Mouse (Mus musculus) right cerebral cortex, postnatal 14 days (tissue): ENCODE results near the gene Srsf9.
A peak's percentile ranks its signal among the peaks of the same experiment; 100 is the strongest.
"Not testable (repeated sequence)": the region's sequence is repeated elsewhere in the genome, so short reads cannot be mapped to it uniquely, and the experiment has no call there.

ENCODE experiments used
- DNase-seq: peaks from one replicate; pipeline ENCODE4 v3.0.0; 2022

The Srsf9 gene

GRCm38 (mm10) chr5:115326875-115327609, at the start of gene Srsf9:
TSS of gene Srsf9 (plus strand) at chr5:115327177.
- DNase-seq, result peak; percentile 93

GRCm38 (mm10) chr5:115278053-115278452, 48.9 kb upstream of the Srsf9 start:
- DNase-seq, result no peak

- no peak for DNase-seq
Observed at GRCm38 (mm10) chr5:115278785-115279184, 48.2 kb upstream of the Srsf9 start.

- DNase-seq, result peak; percentile 90
Observed at GRCm38 (mm10) chr5:115279226-115280049, 47.5 kb upstream of the Srsf9 start, which contains the start of gene Coq5. TSS of gene Coq5 (plus strand) at chr5:115279666.

DNA sequence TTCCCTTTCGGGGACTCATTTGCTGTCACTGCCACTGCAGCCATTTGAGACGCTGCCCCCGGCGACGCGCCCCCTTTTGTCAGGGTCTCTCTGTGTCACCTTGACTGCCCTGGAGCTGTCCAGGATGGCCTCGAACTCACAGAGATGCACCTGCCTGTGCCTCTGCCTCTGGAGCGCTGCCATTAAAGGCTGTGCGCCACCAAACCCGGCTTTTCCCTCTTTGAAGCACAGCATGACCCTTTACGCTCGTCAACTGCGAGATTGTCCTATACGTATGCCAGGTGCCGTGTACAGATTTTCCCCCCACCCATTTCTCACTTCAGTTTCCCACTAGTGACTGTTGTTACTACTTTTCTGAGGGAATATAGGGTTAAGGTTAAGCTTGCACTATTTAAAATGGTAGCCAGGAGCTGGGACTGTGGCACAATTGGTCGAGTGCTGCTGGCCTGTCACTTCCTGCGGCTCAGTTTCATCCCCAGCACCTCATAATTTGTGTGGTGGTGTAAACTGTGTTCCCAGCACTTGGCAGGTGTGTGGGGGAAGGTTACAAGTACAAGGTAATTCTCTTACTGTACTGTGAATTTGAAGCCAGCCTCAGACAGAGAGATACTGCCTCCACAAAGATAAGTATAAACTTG, 46.8 kb upstream of the Srsf9 start:
- DNase-seq, result no peak

- no peak for DNase-seq
Observed at GRCm38 (mm10) chr5:115284735-115285134, 42.2 kb upstream of the Srsf9 start.

- DNase-seq, result no peak
Observed at GRCm38 (mm10) chr5:115294173-115294572, 32.8 kb upstream of the Srsf9 start.

GRCm38 (mm10) chr5:115296347-115296746, 30.6 kb upstream of the Srsf9 start:
- DNase-seq, result no peak

GRCm38 (mm10) chr5:115300035-115300744, 26.8 kb upstream of the Srsf9 start:
- peak; percentile 65 for DNase-seq

DNA sequence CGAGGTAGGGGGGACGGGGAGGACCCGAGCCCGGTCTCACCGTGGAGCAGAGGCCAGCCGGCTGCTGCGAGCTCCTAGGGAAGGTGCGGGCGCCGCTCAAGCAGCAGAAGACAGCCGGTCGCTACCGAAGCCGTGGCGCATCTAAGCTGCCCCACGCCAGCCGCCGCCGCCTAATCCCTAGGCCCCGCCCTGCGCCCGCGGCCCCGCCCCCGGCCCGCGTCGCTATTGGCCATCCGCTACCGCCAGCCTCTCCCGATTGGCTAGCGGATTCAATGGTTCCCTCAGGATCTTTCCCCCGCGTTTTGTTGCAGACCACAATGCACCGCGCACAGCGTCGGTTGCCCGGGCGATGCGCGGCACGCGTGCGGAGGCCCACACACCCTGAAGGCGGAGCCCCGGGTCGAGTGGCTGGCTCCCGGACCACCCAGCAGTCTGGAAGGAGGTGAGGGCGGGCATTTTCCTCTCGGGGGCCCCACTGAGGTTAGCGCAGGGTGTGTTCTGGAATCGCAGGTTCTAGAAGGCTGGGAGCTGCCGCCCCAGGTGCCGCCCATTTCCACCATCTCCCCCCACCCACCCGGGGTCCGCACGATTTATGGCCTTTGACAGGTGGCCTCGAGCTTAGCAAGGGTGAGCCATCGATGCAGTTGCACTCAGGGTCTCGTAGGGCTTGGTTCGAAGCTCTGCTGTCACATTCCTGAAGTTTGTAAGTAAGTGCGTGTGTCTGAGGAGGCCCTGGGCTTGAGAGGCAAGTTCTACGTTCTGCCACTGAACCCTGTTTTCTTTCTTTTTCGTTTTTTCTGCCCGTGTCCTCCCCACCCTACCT, 26.0 kb upstream of the Srsf9 start, which contains the start of gene Dynll1:
Dynll1 (minus strand) TSS at position 208 of the 823 bp plus-strand sequence.
- DNase-seq, result peak; percentile 99

GRCm38 (mm10) chr5:115301615-115302014, 25.4 kb upstream of the Srsf9 start:
- no peak for DNase-seq

GRCm38 (mm10) chr5:115302190-115302589, 24.8 kb upstream of the Srsf9 start:
- not testable (repeated sequence) for DNase-seq

GRCm38 (mm10) chr5:115312354-115312753, 14.6 kb upstream of the Srsf9 start:
- DNase-seq, result no peak

DNA sequence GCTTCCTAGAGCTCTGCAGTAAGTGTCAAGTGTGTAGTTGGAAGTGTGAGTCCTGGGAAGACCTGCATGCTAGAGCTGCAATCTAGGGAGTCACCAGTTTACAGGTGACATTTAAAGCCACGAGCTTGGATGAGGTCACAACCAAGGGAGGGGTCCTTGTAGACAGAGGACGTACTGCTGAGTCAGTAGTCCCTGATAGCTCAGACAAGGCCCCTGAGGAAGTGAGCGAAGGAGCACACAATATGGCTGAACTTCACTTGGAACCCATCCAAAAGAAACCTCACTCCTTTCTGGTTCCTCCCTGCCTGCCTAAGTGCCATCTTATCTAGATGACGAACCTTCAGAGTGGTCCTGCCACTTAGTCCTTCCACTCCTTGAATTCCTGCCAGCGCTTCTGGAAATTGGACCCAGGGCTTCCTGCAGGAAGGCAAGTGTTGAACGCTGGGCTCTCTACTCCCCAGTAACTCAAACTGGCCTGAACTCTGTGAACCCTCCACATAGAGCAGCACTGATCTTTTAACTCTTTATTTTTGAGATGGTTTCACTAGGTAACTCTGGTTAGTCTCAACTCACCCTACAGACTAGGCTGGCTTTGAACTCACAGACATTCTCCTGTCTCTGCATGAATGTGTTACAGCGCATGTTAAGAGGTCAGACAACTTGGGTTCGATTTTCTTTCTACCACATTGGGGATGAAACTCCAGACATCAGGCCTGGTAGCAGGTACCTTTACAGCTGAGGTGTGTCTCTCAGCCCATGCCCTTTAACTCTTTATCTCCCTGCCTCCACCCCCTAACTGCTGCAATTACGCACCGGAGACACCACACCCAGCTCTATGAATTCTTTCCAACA, 13.9 kb upstream of the Srsf9 start:
- no peak for DNase-seq

DNA sequence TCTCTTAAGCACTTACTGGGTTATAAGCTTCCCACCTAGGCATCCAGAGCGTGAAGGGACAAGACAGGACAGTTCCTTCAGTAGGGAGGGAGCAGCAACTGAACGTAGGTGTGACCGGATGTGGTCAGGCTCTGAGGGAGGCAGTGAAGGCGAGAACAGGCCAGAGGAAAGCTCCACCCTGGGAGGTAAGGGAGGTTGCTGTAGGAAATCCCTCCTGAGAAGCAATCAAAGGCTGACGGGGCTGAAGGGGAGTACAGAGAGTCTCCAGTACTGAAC, 13.4 kb upstream of the Srsf9 start:
- no peak for DNase-seq

DNA sequence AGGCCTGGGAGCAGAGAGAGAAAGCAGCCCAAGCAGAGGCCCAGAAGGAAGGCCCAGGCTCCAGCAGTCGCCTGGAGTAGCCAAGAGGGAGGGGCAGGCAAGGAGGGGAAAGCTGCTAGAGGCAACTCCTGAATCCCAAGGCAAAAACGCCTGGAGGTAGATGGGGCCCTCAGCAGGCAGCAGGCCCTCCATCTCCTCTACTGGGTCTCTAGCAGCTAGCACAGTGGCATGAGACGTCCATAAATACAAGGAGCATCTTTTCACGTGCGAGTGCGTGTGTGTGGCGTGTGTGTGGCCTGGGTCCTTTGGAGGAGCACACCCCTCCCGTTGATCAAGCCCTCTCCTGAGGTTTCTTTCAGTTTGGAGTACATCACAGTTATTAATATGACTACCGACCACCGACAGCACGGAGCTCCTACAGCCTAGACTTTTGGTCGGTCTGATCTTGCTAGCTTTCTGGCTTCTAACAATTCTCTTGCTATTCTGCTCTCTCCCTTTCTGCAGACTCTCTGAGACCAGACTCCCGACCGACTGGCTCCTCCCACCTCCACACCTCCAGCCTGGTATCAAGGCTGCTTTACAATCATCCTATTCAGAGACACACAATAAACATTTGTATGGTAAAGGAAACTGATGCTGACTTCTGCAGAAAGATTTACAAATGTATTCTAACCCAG, 9.9 kb upstream of the Srsf9 start:
- DNase-seq, result no peak

GRCm38 (mm10) chr5:115317645-115318328, 9.2 kb upstream of the Srsf9 start:
- no peak for DNase-seq

DNA sequence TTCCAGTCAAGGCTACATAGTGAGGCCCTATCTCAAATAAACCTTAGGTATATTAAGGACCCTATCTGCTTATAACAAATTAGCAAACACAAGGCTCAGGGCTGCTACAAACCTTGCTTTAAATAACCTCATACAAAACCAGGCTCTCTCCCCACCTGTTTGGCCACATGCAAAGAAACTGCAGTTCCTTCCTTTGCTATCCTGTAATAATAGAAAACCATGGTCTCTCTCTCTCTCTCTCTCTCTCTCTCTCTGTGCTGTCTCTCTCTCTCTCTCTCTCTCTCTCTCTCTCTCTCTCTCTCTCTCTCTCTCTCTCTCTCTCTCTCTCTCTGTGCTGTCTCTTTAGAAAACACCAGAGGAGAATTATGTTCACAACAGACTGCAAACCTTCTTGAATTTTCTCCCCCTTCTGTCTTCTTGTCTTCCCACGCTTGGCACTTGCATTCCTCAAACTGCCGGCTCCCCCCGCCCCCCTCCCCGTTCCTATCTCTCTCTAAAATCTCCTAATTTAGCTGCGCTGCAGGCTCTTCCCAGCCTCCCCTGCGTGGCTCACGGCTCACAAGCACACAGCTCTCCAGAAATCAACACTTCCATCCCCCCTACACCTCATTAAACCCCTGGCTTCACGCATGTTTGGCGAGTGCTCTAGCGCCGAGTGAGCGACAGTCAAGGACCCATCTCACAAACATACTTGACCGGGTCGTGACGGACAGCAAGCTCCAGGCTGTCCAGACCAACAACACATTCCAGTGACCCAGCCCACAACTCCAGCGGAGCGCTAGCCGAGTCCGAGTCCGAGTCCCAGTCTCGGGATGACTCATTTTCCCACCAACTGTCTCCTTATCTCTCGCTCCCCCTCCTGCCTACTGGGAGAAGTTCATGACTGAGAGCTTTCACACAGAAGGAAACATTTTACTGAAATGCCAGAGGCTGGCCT, 7.7 kb upstream of the Srsf9 start:
- peak; percentile 59 for DNase-seq
